Mouse (Mus musculus) liver, embryonic 14.5 days (tissue): ENCODE measurements at regions not wholly inside any gene's neighbourhood (a gene's known extent, or its start where the extent isn't known, plus 50 kb on each side); places are given as distances from the start of the nearest gene placed in this dataset.
A peak's percentile ranks its signal among the peaks of the same experiment; 100 is the strongest.

Experiments
- ATAC-seq: fragments of 200-750 bp; cut with Nextera tagmentation; 2 replicates; pipeline ENCODE4 v1.8.0; 2017; ENCODE audit warnings: moderate number of reproducible peaks, mild to moderate bottlenecking, moderate library complexity; ENCODE audit not compliant: insufficient read depth
- DNase-seq, 3 experiments: peaks; one replicate each; pipeline ENCODE4 v3.0.0-alpha.2; 2012 to 2013; ENCODE audit warnings: low read depth in 3 of 3, low spot score in 3 of 3
- H3K27ac ChIP-seq: fragments of 300-500 bp; sonication (generic); 2 replicates; pipeline ENCODE4 v1.5.1; 2014; ENCODE audit warnings: moderate library complexity, mild to moderate bottlenecking, control low read depth, inconsistent platforms
- H3K27me3 ChIP-seq: fragments of 300-500 bp; sonication (generic); 2 replicates; pipeline ENCODE4 v1.6.1; 2014; ENCODE audit warnings: mild to moderate bottlenecking, low read length, moderate library complexity; ENCODE audit not compliant: control insufficient read depth, insufficient read depth
- H3K36me3 ChIP-seq: fragments of 300-500 bp; sonication (generic); replicated peaks from 2 replicates; pipeline ENCODE4 v1.6.1; 2014; ENCODE audit warnings: low read depth; ENCODE audit not compliant: control insufficient read depth, insufficient read depth
- H3K4me1 ChIP-seq, 2 experiments: fragments of 200-500 bp in 1 of 2; fragments of 300-500 bp in 1 of 2; sonication (generic) in 1 of 2; replicated peaks; 2 replicates each; pipeline ENCODE4 v1.6.1; 2012 to 2014; ENCODE audit warnings: antibody characterized with exemption in 1 of 2, inconsistent platforms in 1 of 2, low read length in 1 of 2; ENCODE audit not compliant: control insufficient read depth in 2 of 2, insufficient read depth in 2 of 2
- H3K4me2 ChIP-seq: fragments of 300-500 bp; sonication (generic); 2 replicates; pipeline ENCODE4 v1.6.1; 2014; ENCODE audit warnings: low read depth, mild to moderate bottlenecking, control low read depth, moderate library complexity
- H3K4me3 ChIP-seq, 2 experiments: fragments of 200-500 bp in 1 of 2; fragments of 300-500 bp in 1 of 2; sonication (generic) in 1 of 2; 2 replicates each; pipeline ENCODE4 v1.5.1; 2012 to 2014; ENCODE audit warnings: low read depth in 2 of 2, low read length in 2 of 2, mild to moderate bottlenecking in 2 of 2, control low read depth in 1 of 2, inconsistent platforms in 1 of 2, moderate library complexity in 1 of 2; ENCODE audit not compliant: insufficient read depth in 1 of 2
- H3K9ac ChIP-seq: fragments of 300-500 bp; sonication (generic); replicated peaks from 2 replicates; pipeline ENCODE4 v1.6.1; 2014; ENCODE audit warnings: mild to moderate bottlenecking, control low read depth, moderate library complexity
- H3K9me3 ChIP-seq: fragments of 300-500 bp; sonication (generic); 2 replicates; pipeline ENCODE4 v1.6.1; 2016; ENCODE audit warnings: low read length, mixed read lengths; ENCODE audit not compliant: control insufficient read depth
- CTCF ChIP-seq: IDR thresholded peaks from 2 replicates; pipeline ENCODE4 v1.5.1; 2016; ENCODE audit warnings: antibody characterized with exemption, low read depth, control low read depth
- EP300 ChIP-seq: IDR thresholded peaks from 2 replicates; pipeline ENCODE4 v1.6.1; 2016; ENCODE audit warnings: antibody characterized with exemption, low read depth
- WGBS: fragments of 180-500 bp; shearing (Covaris S2); extraction: QIAGEN DNeasy Blood & Tissue Kit; methylation state at CpG from one replicate; pipeline ENCODE4 v1.1.7; 2014; ENCODE audit not compliant: insufficient replicate concordance; 5-methylcytosine and 5-hydroxymethylcytosine counted together

DNA sequence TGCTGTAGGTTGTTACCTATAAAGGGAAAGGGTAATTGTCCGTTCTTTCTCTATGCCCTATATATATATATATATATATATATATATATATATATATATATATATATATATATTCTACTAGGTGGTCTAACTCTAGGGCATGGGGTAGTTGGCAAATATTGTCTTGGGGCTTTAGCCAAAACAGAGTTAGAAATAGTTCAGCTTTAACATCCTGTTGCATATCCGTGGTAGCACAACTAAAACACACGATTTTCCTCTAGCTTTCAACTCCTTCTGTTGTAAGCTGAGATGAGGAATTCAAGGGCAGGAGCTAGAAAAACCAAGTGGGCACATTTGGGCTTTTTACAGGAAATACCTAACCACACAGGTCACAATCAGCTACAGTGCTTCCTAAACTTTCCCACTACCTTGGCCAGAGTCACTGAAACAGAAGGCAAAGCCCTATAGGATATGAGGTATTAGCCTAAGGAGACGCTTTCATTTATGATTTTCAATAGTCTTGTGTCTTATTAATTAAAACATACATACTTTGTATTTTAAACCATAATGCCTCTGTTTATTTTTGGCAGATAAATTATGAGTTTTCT is 158.1 kb downstream of the Ppp1r3a start:
- Histone ChIP-seq H3K36me3 (no peaks in the 10 kb centered on the region), H3K9ac (no peak overlapping the region), H3K4me1 (no peaks in the 10 kb centered on the region), H3K4me3 (no peak overlapping the region), H3K27me3 (no peaks in the 10 kb centered on the region), H3K4me2 (no peak overlapping the region), H3K9me3 (no peaks in the 10 kb centered on the region), H3K27ac (no peak overlapping the region)
- DNase-seq (no peak), ATAC-seq (no peak)
- TF ChIP-seq EP300 (no peak), CTCF (no peak)
- 49% methylated on average over 4 of the region's 4 CpGs for WGBS

DNA sequence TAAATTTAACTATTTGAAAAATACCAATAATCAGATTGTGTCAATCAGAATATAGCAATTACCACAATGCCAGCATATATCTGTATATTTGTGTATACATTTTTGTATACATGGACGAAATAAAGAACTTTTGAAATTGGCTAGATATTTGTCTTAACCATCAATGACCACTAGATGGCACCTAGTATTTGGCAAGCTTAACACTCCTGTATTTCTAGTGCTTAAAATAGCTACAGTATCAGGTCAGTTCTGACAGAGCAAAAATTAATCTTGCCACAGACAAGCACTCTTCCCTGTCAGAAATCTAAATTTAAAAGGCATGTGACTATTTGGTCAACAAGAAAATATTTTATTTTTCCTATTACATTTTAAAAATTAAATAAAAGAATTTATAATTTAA is 169.2 kb downstream of the Ppp1r3a start:
- no peaks in the 10 kb centered on the region for H3K4me1 ChIP-seq
- DNase-seq (no peak), ATAC-seq (no peak)
- no peaks in the 10 kb centered on the region for H3K27me3 ChIP-seq
- TF ChIP-seq EP300: no peak
- peak; percentile 31; the same call in 1 of the 2 replicates for TF ChIP-seq CTCF
- no peaks in the 10 kb centered on the region for H3K36me3 ChIP-seq
- H3K4me3 ChIP-seq: no peak overlapping the region
- no peak overlapping the region for H3K4me2 ChIP-seq
- H3K27ac ChIP-seq: no peak overlapping the region
- 21% methylated on average over 1 of the region's 1 CpGs for WGBS
- no peaks in the 10 kb centered on the region for H3K9me3 ChIP-seq
- H3K9ac ChIP-seq: no peak overlapping the region

- no peak overlapping the region for H3K9ac ChIP-seq
- ATAC-seq: no peak
- no peak overlapping the region for H3K4me3 ChIP-seq
- no peak for DNase-seq
- H3K4me2 ChIP-seq: no peak overlapping the region
- WGBS: 48% methylated on average over 1 of the region's 1 CpGs
- no peaks in the 10 kb centered on the region for H3K27me3 ChIP-seq
- no peaks in the 10 kb centered on the region for H3K36me3 ChIP-seq
- TF ChIP-seq EP300: no peak
- no peaks in the 10 kb centered on the region for H3K4me1 ChIP-seq
- H3K27ac ChIP-seq: no peak overlapping the region
- no peaks in the 10 kb centered on the region for H3K9me3 ChIP-seq
Observed at GRCm38 (mm10) chr6:14583829-14584228, 171.2 kb downstream of the Ppp1r3a start.

DNA sequence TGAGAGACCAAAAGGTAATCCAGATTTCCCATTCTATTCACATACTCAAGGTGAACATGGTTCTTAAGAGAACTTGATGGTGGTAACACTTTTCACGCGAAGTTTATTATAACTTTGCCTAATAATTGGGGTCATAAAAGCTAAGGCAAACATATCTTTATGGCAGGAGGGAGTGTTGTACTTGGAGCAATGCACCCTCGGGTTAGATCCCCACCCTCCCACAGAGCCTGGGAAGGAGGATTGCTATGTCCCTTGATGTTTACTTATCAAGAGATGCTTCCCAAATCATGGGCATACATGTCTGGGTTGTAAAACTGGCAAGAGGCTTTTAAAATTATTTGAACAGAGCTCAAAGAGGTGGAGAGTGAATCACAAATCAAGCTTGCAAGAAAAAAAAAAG is 180.5 kb downstream of the Ppp1r3a start:
- 54% methylated on average over 3 of the region's 3 CpGs for WGBS

DNA sequence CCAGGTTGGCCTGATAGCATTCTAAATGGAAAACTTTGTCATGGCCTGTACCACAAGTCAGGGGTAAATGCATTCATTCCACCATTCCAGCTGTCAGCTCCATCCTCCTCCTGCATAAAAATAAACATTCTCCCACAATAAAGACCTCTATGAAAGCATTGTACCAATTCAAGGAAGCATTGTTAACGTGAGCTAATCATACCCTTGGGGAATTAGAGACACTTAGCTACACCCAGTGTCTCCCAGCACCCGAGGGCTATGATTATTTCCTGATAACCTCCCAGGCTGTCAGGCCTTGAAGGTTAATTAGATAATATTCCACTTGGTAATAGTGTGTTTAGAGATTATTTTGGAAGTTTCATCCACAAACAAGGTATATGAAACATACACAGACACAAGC is 182.1 kb downstream of the Ppp1r3a start:
- ATAC-seq (no peak), DNase-seq (no peak)
- Histone ChIP-seq H3K9me3 (no peaks in the 10 kb centered on the region), H3K4me3 (no peak overlapping the region), H3K36me3 (no peaks in the 10 kb centered on the region), H3K27ac (no peak overlapping the region), H3K27me3 (no peaks in the 10 kb centered on the region), H3K4me2 (no peak overlapping the region), H3K4me1 (no peaks in the 10 kb centered on the region), H3K9ac (no peak overlapping the region)
- no peak for TF ChIP-seq CTCF
- TF ChIP-seq EP300: no peak
- 35% methylated on average over 2 of the region's 2 CpGs for WGBS

More for the DNA sequence above, 180.5 kb downstream of the Ppp1r3a start:
- no peak for TF ChIP-seq EP300
- no peak for TF ChIP-seq CTCF
- Histone ChIP-seq H3K4me1 (no peaks in the 10 kb centered on the region), H3K27me3 (no peaks in the 10 kb centered on the region), H3K9ac (no peak overlapping the region), H3K4me2 (no peak overlapping the region), H3K9me3 (no peaks in the 10 kb centered on the region), H3K36me3 (no peaks in the 10 kb centered on the region), H3K4me3 (no peak overlapping the region), H3K27ac (no peak overlapping the region)
- no peak for DNase-seq
- ATAC-seq: no peak
